ENCODE assay signal across 25 mouse cellular contexts in genomic region chr17:35544001-35544400, GRCm38 (mm10). TPM values are rescaled to one million over a fixed set of nuclear protein-coding genes. Genes with fewer than 3 reads are reported as not detected.
DNase-seq lines count a peak whose midpoint lies in the region; ATAC-seq and TF ChIP-seq lines count a peak whose summit lies in the region.
"Had no signal": no experiment of that assay in that cellular context is flagged by ENCODE, and none has a peak within 500 bp of the region (broad histone marks: within the 10 kb centered on the region; RNA-seq: fewer than 3 reads in every experiment).

No protein-coding gene starts in this region.

- peak overlapping the region; percentile 71 for H3K27ac ChIP-seq in layer of hippocampus, adult 2 months
- peak overlapping the region; percentile 77 for H3K27ac ChIP-seq in hindbrain, embryonic 12.5 days
- H3K27ac ChIP-seq: embryonic facial prominence, embryonic 12.5 days; forebrain, embryonic 12.5 days; heart, embryonic 10.5 days; macrophage; stomach, postnatal 0 days had no signal

- no peak overlapping the region for H3K9ac ChIP-seq in hindbrain, embryonic 12.5 days
- H3K9ac ChIP-seq: embryonic facial prominence, embryonic 12.5 days; forebrain, embryonic 12.5 days had no signal

- no peak for DNase-seq in layer of hippocampus, adult 2 months (ENCODE audit: low spot score in 2 of 2)
- no peak for DNase-seq in layer of hippocampus, postnatal 10 days (ENCODE audit: low spot score in 2 of 2)
- DNase-seq in B cell, adult 2 months: peak; percentile 40 to 52
- no peak for DNase-seq in lung, postnatal 14 days
- no peak for DNase-seq in ovary, postnatal 14 days (ENCODE audit: low spot score)
- DNase-seq: right cerebral cortex, adult 18-20 months had no signal

- WGBS in hindbrain, embryonic 12.5 days: 73% methylated on average over 6 of the region's 6 CpGs

- peaks cover 72% of the 10 kb centered on the region for H3K4me1 ChIP-seq in E14TG2a.4 (replicated peaks; ENCODE audit: low read depth, low read length)
- peaks cover 18% of the 10 kb centered on the region for H3K4me1 ChIP-seq in hindbrain, embryonic 12.5 days

- no peaks in the 10 kb centered on the region for H3K36me3 ChIP-seq in E14TG2a.4 (ENCODE audit: insufficient read depth, low read length)
- no peaks in the 10 kb centered on the region for H3K36me3 ChIP-seq in hindbrain, embryonic 12.5 days
- H3K36me3 ChIP-seq: embryonic facial prominence, embryonic 12.5 days; forebrain, embryonic 12.5 days; heart, embryonic 10.5 days had no signal

- no peak for TF ChIP-seq CTCF in layer of hippocampus, adult 2 months (conservative IDR thresholded peaks at IDR 0.05)
- no peak for TF ChIP-seq CTCF in E14TG2a.4 (conservative IDR thresholded peaks at IDR 0.05; ENCODE audit: low read length)

- H3K4me2 ChIP-seq in hindbrain, embryonic 12.5 days (replicated peaks): no peak overlapping the region; the same call in 1 of the 2 replicates
- H3K4me2 ChIP-seq: embryonic facial prominence, embryonic 12.5 days had no signal

- no peaks in the 10 kb centered on the region for H3K9me3 ChIP-seq in E14TG2a.4 (ENCODE audit: low read length)
- no peaks in the 10 kb centered on the region for H3K9me3 ChIP-seq in hindbrain, embryonic 12.5 days (replicated peaks)
- H3K9me3 ChIP-seq: embryonic facial prominence, embryonic 12.5 days; forebrain, embryonic 12.5 days; heart, embryonic 10.5 days had no signal

- H3K27me3 ChIP-seq in E14TG2a.4 (ENCODE audit: insufficient read depth, low read length): no peaks in the 10 kb centered on the region
- H3K27me3 ChIP-seq in hindbrain, embryonic 12.5 days: no peaks in the 10 kb centered on the region
- H3K27me3 ChIP-seq: embryonic facial prominence, embryonic 12.5 days; forebrain, embryonic 12.5 days had no signal

- ATAC-seq in hindbrain, embryonic 12.5 days (ENCODE audit: low FRiP score): no peak

- H3K4me3 ChIP-seq in layer of hippocampus, adult 2 months: no peak overlapping the region
- peak overlapping the region; percentile 49 for H3K4me3 ChIP-seq in E14TG2a.4 (replicated peaks; ENCODE audit: low read length)
- H3K4me3 ChIP-seq in hindbrain, embryonic 12.5 days: no peak overlapping the region
- H3K4me3 ChIP-seq: embryonic facial prominence, embryonic 12.5 days; forebrain, embryonic 12.5 days; heart, embryonic 10.5 days had no signal

RNA-seq across cellular contexts. Expression of gene Cdsn, which starts 7.9 kb away (rescaled TPM):
- total RNA-seq in layer of hippocampus, adult 2 months (2021): under 1 TPM in 1 of 2 experiments, not detected in 1; 0.25 TPM
- total RNA-seq in layer of hippocampus, postnatal 10 days (2021): under 1 TPM; 0.51 to 0.78 TPM
- polyA plus RNA-seq in hindbrain, embryonic 12.5 days (2016; fragmentation: Nextera tagmentation; extraction: Ambion mirVana): 0.08 and 0.20 TPM in 2 replicates
- total RNA-seq: liver, adult 2 months had no signal
- polyA plus RNA-seq: forebrain, embryonic 12.5 days; limb, embryonic 11.5 days; liver, adult 2 months; macrophage had no signal

RNA-seq across cellular contexts. Expression of gene Psors1c2, which starts 11.0 kb away (rescaled TPM):
- total RNA-seq in layer of hippocampus, adult 2 months (2021): 1 to 10 TPM in 1 of 2 experiments, under 1 TPM in 1; 0.59 to 1.1 TPM
- total RNA-seq in layer of hippocampus, postnatal 10 days (2021): not detected
- polyA plus RNA-seq in hindbrain, embryonic 12.5 days (2016; fragmentation: Nextera tagmentation; extraction: Ambion mirVana): 1.1 and 1.2 TPM in 2 replicates
- total RNA-seq: adrenal gland, postnatal 10 days; gastrocnemius, adult 18-20 months; gastrocnemius, postnatal 4 days; heart, postnatal 14 days; liver, adult 2 months had no signal
- polyA plus RNA-seq: cerebellum, adult 2 months; liver, adult 2 months; macrophage had no signal

RNA-seq across cellular contexts. Expression of gene 2300002M23Rik, which starts 23.2 kb away (rescaled TPM):
- not detected for total RNA-seq in layer of hippocampus, adult 2 months (2021)
- total RNA-seq in layer of hippocampus, postnatal 10 days (2021): not detected
- not detected in 2 replicates for polyA plus RNA-seq in hindbrain, embryonic 12.5 days (2016; fragmentation: Nextera tagmentation; extraction: Ambion mirVana)
- total RNA-seq: adrenal gland, postnatal 10 days; gastrocnemius, adult 18-20 months; gastrocnemius, postnatal 4 days; heart, postnatal 14 days; layer of hippocampus, postnatal 14 days; liver, adult 2 months had no signal
- polyA plus RNA-seq: cerebellum, adult 2 months; embryonic facial prominence, embryonic 12.5 days; forebrain, embryonic 12.5 days; heart, embryonic 10.5 days; kidney, embryonic 16.5 days; limb, embryonic 11.5 days; liver, adult 2 months; liver, embryonic 16.5 days; macrophage; midbrain, embryonic 11.5 days; neural tube, embryonic 14.5 days had no signal

RNA-seq across cellular contexts. Expression of gene Cchcr1, which starts 27.1 kb away (rescaled TPM):
- total RNA-seq in layer of hippocampus, adult 2 months (2021): 10 to 100 TPM; 11.0 to 12.6 TPM
- total RNA-seq in layer of hippocampus, postnatal 10 days (2021): 1 to 10 TPM; 7.7 to 9.7 TPM
- 14.8 and 15.2 TPM in 2 replicates for polyA plus RNA-seq in hindbrain, embryonic 12.5 days (2016; fragmentation: Nextera tagmentation; extraction: Ambion mirVana)

RNA-seq across cellular contexts. Expression of gene Tcf19, which starts 27.4 kb away (rescaled TPM):
- 1 to 10 TPM; 4.7 to 7.2 TPM for total RNA-seq in layer of hippocampus, adult 2 months (2021)
- total RNA-seq in layer of hippocampus, postnatal 10 days (2021): 1 to 10 TPM; 7.5 to 8.0 TPM
- polyA plus RNA-seq in hindbrain, embryonic 12.5 days (2016; fragmentation: Nextera tagmentation; extraction: Ambion mirVana): 37.3 and 37.6 TPM in 2 replicates

Comparison
In these comparisons a context has a peak if more than half of its experiments do, and no peak if none do; other contexts are left out.
1. DNase-seq: peak in B cell, adult 2 months (2 of 2); none in layer of hippocampus, adult 2 months (0 of 2), layer of hippocampus, postnatal 10 days (0 of 2), lung, postnatal 14 days (single experiment) and ovary, postnatal 14 days (single experiment).